Mouse (Mus musculus) myocyte (in vitro differentiated cells): ENCODE measurements around the gene Clps. TPM values are rescaled to one million over a fixed set of nuclear protein-coding genes. Genes with fewer than 3 reads are reported as not detected.

Experiments
- H3K27me3 ChIP-seq: one replicate; pipeline ENCODE4 v1.6.1; 2011; ENCODE audit not compliant: control insufficient read depth, insufficient read depth, insufficient read length
- H3K36me3 ChIP-seq: one replicate; pipeline ENCODE4 v1.6.1; 2011; ENCODE audit not compliant: control insufficient read depth, insufficient read depth
- H3K4me2 ChIP-seq: one replicate; pipeline ENCODE4 v1.6.1; 2011; ENCODE audit warnings: low read depth, control low read depth
- H3K4me3 ChIP-seq: one replicate; pipeline ENCODE4 v1.5.1; 2011; ENCODE audit warnings: mild to moderate bottlenecking, control low read depth, moderate library complexity
- H3K79me2 ChIP-seq: one replicate; pipeline ENCODE4 v1.6.1; 2011; ENCODE audit not compliant: control insufficient read depth, insufficient read depth
- H3ac ChIP-seq: one replicate; pipeline ENCODE4 v1.6.1; 2011; ENCODE audit not compliant: control insufficient read depth, insufficient read length
- CEBPB ChIP-seq: IDR thresholded peaks from 2 replicates; pipeline ENCODE4 v1.6.1; 2011; ENCODE audit warnings: mild to moderate bottlenecking, moderate library complexity; ENCODE audit not compliant: poor library complexity, insufficient read depth, severe bottlenecking
- E2F4 ChIP-seq: IDR thresholded peaks from one replicate; pipeline ENCODE4 v1.6.1; 2011; ENCODE audit warnings: mild to moderate bottlenecking, control low read depth, moderate library complexity; ENCODE audit not compliant: insufficient read depth
- MAX ChIP-seq: IDR thresholded peaks from one replicate; pipeline ENCODE4 v1.6.1; 2011; ENCODE audit warnings: low read depth, mild to moderate bottlenecking, control low read depth
- MYOD1 ChIP-seq, 3 experiments: IDR thresholded peaks; one replicate each; pipeline ENCODE4 v1.6.1; 2011; ENCODE audit warnings: control low read depth in 2 of 3, low read depth in 2 of 3, mild to moderate bottlenecking in 2 of 3, moderate library complexity in 1 of 3; ENCODE audit not compliant: insufficient read length in 2 of 3, control insufficient read depth in 1 of 3
- MYOG ChIP-seq, 3 experiments: IDR thresholded peaks; one replicate each; pipeline ENCODE4 v1.6.1; 2011; ENCODE audit warnings: control low read depth in 2 of 3, low read depth in 2 of 3, mild to moderate bottlenecking in 2 of 3; ENCODE audit not compliant: insufficient read length in 2 of 3, control insufficient read depth in 1 of 3, insufficient read depth in 1 of 3
- POLR2A ChIP-seq: IDR thresholded peaks from one replicate; pipeline ENCODE4 v1.6.1; 2011; ENCODE audit warnings: low read depth, mild to moderate bottlenecking, control low read depth, moderate library complexity; ENCODE audit not compliant: insufficient read length
- POLR2AphosphoS2 ChIP-seq: IDR thresholded peaks from one replicate; pipeline ENCODE4 v1.6.1; 2011; ENCODE audit warnings: low read depth, control low read depth; ENCODE audit not compliant: insufficient read length
- REST ChIP-seq: IDR thresholded peaks from one replicate; pipeline ENCODE4 v1.6.1; 2011; ENCODE audit warnings: mild to moderate bottlenecking, control low read depth, moderate library complexity; ENCODE audit not compliant: insufficient read depth, insufficient read length
- SRF ChIP-seq: IDR thresholded peaks from one replicate; pipeline ENCODE4 v1.6.1; 2011; ENCODE audit warnings: low read depth; ENCODE audit not compliant: control insufficient read depth, insufficient read length
- TCF12 ChIP-seq: IDR thresholded peaks from one replicate; pipeline ENCODE4 v1.6.1; 2011; ENCODE audit warnings: mild to moderate bottlenecking, control low read depth; ENCODE audit not compliant: poor library complexity, insufficient read depth, severe bottlenecking
- TCF3 ChIP-seq: IDR thresholded peaks from one replicate; pipeline ENCODE4 v1.6.1; 2011; ENCODE audit warnings: low read depth, control low read depth; ENCODE audit not compliant: insufficient read length
- USF1 ChIP-seq: IDR thresholded peaks from one replicate; pipeline ENCODE4 v1.6.1; 2011; ENCODE audit warnings: low read depth, mild to moderate bottlenecking, control low read depth, moderate library complexity
- polyA plus RNA-seq: library from polyadenylated mRNA; unstranded; fragments of >200 nt; fragmentation: generic; extraction: Trizol; gene quantifications from one replicate; pipeline ENCODE4 v1.2.1, GENCODE M21; 2012; ENCODE audit warnings: missing spikeins

The Clps gene
- polyA plus RNA-seq, 1 experiment = not detected

DNA sequence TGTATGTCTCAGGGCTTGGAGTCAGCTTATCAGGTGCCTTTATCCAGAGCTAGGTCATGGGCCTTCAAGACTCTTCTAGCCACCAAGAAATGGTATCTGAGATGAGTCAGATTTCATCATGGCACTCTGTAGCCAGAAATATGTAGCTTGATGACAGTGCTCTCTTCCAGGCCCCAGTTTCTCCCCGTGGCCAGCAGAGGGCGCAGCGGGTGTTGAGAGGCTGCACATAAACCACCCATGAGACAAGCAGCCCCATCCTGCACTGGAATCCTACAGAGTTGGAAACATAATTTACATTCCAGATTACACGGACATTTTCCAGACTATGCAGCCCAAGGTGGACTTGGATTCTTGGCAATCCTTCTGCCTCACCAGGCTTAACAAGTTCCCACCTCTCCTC lies 32.4 kb upstream of the Clps start:
- Histone ChIP-seq H3K79me2 (no peaks in the 10 kb centered on the region), H3K36me3 (peaks cover 36% of the 10 kb centered on the region), H3ac (no peak overlapping the region), H3K4me3 (no peak overlapping the region), H3K27me3 (no peaks in the 10 kb centered on the region), H3K4me2 (no peak overlapping the region)
- no peak for TF ChIP-seq POLR2AphosphoS2
- TF ChIP-seq MYOD1 (IDR thresholded peaks at IDR 0.05; ENCODE audit: control insufficient read depth in 1 of 3, insufficient read length in 2 of 3, low read depth in 2 of 3) = no peak
- TF ChIP-seq SRF = no peak
- TF ChIP-seq E2F4 = no peak
- TF ChIP-seq TCF12 = no peak
- TF ChIP-seq POLR2A = no peak
- no peak for TF ChIP-seq MYOG (IDR thresholded peaks at IDR 0.05; ENCODE audit: control insufficient read depth in 1 of 3, insufficient read depth in 1 of 3, insufficient read length in 2 of 3, low read depth in 2 of 3)
- no peak for TF ChIP-seq USF1
- TF ChIP-seq REST = no peak
- no peak for TF ChIP-seq TCF3
- TF ChIP-seq MAX = no peak
- no peak for TF ChIP-seq CEBPB

DNA sequence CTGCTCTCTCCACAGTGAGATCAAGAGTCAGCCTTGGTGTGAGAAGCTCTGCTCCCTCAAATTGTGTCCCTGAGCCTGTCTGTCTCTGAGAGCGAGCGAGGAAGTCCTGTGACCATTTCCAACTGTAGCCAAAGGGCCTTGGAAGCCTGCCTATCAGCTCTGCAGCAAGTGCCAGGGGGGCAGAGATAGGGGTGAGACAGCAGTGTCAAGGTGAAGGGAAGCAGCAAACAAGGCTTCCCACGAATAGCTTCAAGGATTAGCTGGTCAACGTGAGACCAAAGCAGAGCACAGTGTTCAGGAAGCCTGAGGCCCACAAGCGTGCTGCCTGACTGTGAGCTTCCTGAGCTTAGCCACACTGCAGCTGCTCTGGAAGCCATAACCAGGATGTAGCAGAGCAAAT lies 30.9 kb upstream of the Clps start:
- Histone ChIP-seq H3K36me3 (peaks cover 33% of the 10 kb centered on the region), H3K27me3 (no peaks in the 10 kb centered on the region), H3K4me2 (no peak overlapping the region)

DNA sequence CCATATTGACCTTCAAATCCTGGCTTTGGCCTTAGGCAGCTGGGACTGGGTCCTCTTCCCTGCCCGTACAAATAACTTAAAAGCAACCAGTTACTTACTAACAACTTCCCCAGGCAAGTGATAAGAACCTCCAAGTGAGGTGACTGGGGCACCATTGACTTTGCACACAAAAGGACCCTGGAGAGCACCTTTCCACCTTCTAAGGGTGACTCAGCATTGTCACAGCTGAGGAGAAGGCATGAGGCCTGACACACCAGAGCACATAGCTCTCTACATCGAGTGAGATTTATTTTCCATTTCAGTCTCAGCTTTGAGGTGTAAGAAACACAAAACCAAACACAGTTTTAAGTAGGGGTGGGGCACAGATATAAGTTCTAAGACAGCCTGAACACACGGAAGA lies 30.0 kb upstream of the Clps start:
- no peak overlapping the region for H3ac ChIP-seq
- no peak overlapping the region for H3K4me3 ChIP-seq
- TF ChIP-seq REST = no peak
- TF ChIP-seq MYOG (IDR thresholded peaks at IDR 0.05; ENCODE audit: control insufficient read depth in 1 of 3, insufficient read depth in 1 of 3, insufficient read length in 2 of 3, low read depth in 2 of 3) = no peak
- TF ChIP-seq TCF12 = no peak
- TF ChIP-seq USF1 = no peak
- TF ChIP-seq E2F4 = no peak
- TF ChIP-seq POLR2A = no peak
- no peak for TF ChIP-seq TCF3
- TF ChIP-seq POLR2AphosphoS2 = no peak
- no peak for TF ChIP-seq SRF
- TF ChIP-seq CEBPB = no peak
- no peak for TF ChIP-seq MAX
- no peak for TF ChIP-seq MYOD1 (IDR thresholded peaks at IDR 0.05; ENCODE audit: control insufficient read depth in 1 of 3, insufficient read length in 2 of 3, low read depth in 2 of 3)
- H3K27me3 ChIP-seq = no peaks in the 10 kb centered on the region
- H3K36me3 ChIP-seq = peaks cover 33% of the 10 kb centered on the region
- H3K79me2 ChIP-seq = no peaks in the 10 kb centered on the region
- no peak overlapping the region for H3K4me2 ChIP-seq

More for the DNA sequence above, 30.9 kb upstream of the Clps start:
- no peak overlapping the region for H3ac ChIP-seq
- H3K79me2 ChIP-seq = no peaks in the 10 kb centered on the region
- TF ChIP-seq TCF3 (no peak), TCF12 (no peak), MAX (no peak), E2F4 (no peak), MYOD1 (IDR thresholded peaks at IDR 0.05; ENCODE audit: control insufficient read depth in 1 of 3, insufficient read length in 2 of 3, low read depth in 2 of 3) (no peak), REST (no peak)
- H3K4me3 ChIP-seq = no peak overlapping the region

DNA sequence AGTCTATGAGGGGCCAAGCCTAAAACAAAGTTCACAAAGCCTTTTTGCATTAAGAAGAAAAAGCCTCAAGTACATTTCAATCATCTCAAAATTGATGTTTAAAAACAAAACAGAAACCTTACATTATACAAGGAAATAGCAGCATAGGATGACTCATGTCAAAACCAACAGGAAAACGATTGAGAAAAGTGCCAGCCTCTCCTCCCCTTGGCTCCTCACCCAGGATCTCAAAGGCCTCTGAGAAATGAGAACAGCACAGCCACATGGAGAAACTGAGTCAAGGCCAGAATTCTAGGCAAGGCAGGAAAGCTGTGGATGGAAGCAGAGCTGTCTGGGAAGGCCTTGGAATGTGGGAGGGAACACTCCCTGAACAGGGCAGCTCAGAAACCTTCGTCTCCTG lies 28.0 kb upstream of the Clps start:
- no peak for TF ChIP-seq TCF12
- TF ChIP-seq REST = no peak
- no peak for TF ChIP-seq POLR2A
- TF ChIP-seq TCF3 = no peak
- TF ChIP-seq POLR2AphosphoS2 = no peak
- TF ChIP-seq MYOD1 (IDR thresholded peaks at IDR 0.05; ENCODE audit: control insufficient read depth in 1 of 3, insufficient read length in 2 of 3, low read depth in 2 of 3) = no peak
- no peak for TF ChIP-seq USF1
- TF ChIP-seq E2F4 = no peak
- no peak for TF ChIP-seq CEBPB
- no peak for TF ChIP-seq MAX
- TF ChIP-seq MYOG (IDR thresholded peaks at IDR 0.05; ENCODE audit: control insufficient read depth in 1 of 3, insufficient read depth in 1 of 3, insufficient read length in 2 of 3, low read depth in 2 of 3) = no peak
- no peak for TF ChIP-seq SRF
- Histone ChIP-seq H3K4me2 (no peak overlapping the region), H3K36me3 (peaks cover 31% of the 10 kb centered on the region)

DNA sequence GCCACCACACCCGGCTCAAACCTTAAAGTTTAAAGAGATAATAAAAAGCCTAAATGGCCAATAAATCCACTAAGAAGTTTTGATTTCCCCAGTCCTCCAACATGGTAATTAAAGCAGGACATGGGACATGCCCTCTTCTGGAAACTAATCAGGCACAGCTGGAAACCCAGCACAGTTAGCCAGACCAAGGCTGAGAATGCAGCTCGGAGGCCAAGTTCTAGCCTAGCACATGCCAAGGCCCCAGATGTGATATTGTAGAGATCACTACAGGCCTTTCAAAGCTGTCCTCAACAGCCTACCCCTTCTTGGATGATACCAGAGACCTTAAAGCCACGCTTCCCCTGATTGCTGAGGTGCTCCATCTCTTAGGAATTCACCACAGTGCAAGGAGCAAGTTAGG lies 25.9 kb upstream of the Clps start:
- H3K36me3 ChIP-seq = peaks cover 22% of the 10 kb centered on the region
- H3K27me3 ChIP-seq = no peaks in the 10 kb centered on the region
- no peak overlapping the region for H3K4me2 ChIP-seq
- H3K79me2 ChIP-seq = no peaks in the 10 kb centered on the region
- no peak overlapping the region for H3K4me3 ChIP-seq
- no peak for TF ChIP-seq TCF3
- TF ChIP-seq E2F4 = no peak
- no peak for TF ChIP-seq MYOD1 (IDR thresholded peaks at IDR 0.05; ENCODE audit: control insufficient read depth in 1 of 3, insufficient read length in 2 of 3, low read depth in 2 of 3)
- no peak for TF ChIP-seq POLR2A
- no peak for TF ChIP-seq TCF12
- TF ChIP-seq MAX = no peak
- no peak for TF ChIP-seq POLR2AphosphoS2
- TF ChIP-seq MYOG (IDR thresholded peaks at IDR 0.05; ENCODE audit: control insufficient read depth in 1 of 3, insufficient read depth in 1 of 3, insufficient read length in 2 of 3, low read depth in 2 of 3) = no peak
- no peak for TF ChIP-seq USF1
- TF ChIP-seq REST = no peak
- no peak for TF ChIP-seq SRF
- TF ChIP-seq CEBPB = no peak
- no peak overlapping the region for H3ac ChIP-seq

More for the DNA sequence above, 28.0 kb upstream of the Clps start:
- Histone ChIP-seq H3K27me3 (no peaks in the 10 kb centered on the region), H3K79me2 (no peaks in the 10 kb centered on the region), H3ac (no peak overlapping the region), H3K4me3 (no peak overlapping the region)
